ENCODE assay signal across 28 mouse cellular contexts in genomic region chr8:122362271-122362670, GRCm38 (mm10). TPM values are rescaled to one million over a fixed set of nuclear protein-coding genes. Genes with fewer than 3 reads are reported as not detected.
A peak's percentile ranks its signal among the peaks of the same experiment; 100 is the strongest.
DNase-seq lines count a peak whose midpoint lies in the region; ATAC-seq lines count a peak whose summit lies in the region.
"Had no signal": no experiment of that assay in that cellular context is flagged by ENCODE, and none has a peak within 500 bp of the region (broad histone marks: within the 10 kb centered on the region; RNA-seq: fewer than 3 reads in every experiment).

No protein-coding gene starts in this region.

- WGBS in embryonic facial prominence, embryonic 12.5 days, result 32% methylated on average over 5 of the region's 5 CpGs
- 48% methylated on average over 5 of the region's 5 CpGs for WGBS in embryonic facial prominence, embryonic 10.5 days
- WGBS in midbrain, embryonic 11.5 days, result 63% methylated on average over 5 of the region's 5 CpGs
- 59% methylated on average over 5 of the region's 5 CpGs for WGBS in midbrain, embryonic 10.5 days
- WGBS in embryonic facial prominence, embryonic 15.5 days, result 23% methylated on average over 5 of the region's 5 CpGs
- WGBS in hindbrain, embryonic 10.5 days, result 51% methylated on average over 5 of the region's 5 CpGs

- H3K9ac ChIP-seq in embryonic facial prominence, embryonic 12.5 days, result peak overlapping the region; percentile 2; the same call in 1 of the 2 replicates
- no peak overlapping the region for H3K9ac ChIP-seq in midbrain, embryonic 11.5 days (ENCODE audit: low read length)
- no peak overlapping the region for H3K9ac ChIP-seq in embryonic facial prominence, embryonic 15.5 days
- H3K9ac ChIP-seq: forebrain, postnatal 0 days; hindbrain, embryonic 12.5 days; liver, postnatal 0 days; neural tube, embryonic 12.5 days had no signal

- H3K27ac ChIP-seq in embryonic facial prominence, embryonic 12.5 days, result 0 out of 2 replicates have a peak overlapping the region, but pooled peaks have one; percentile 25
- no peak overlapping the region for H3K27ac ChIP-seq in embryonic facial prominence, embryonic 10.5 days (replicated peaks)
- H3K27ac ChIP-seq in midbrain, embryonic 11.5 days (ENCODE audit: low read depth, low read length), result no peak overlapping the region
- H3K27ac ChIP-seq in midbrain, embryonic 10.5 days (replicated peaks), result no peak overlapping the region
- H3K27ac ChIP-seq in embryonic facial prominence, embryonic 15.5 days (replicated peaks), result no peak overlapping the region
- H3K27ac ChIP-seq in hindbrain, embryonic 10.5 days, result no peak overlapping the region
- H3K27ac ChIP-seq: gastrocnemius, adult 2 months; hindbrain, embryonic 12.5 days; neural tube, embryonic 12.5 days had no signal

- H3K9me3 ChIP-seq in embryonic facial prominence, embryonic 12.5 days, result no peaks in the 10 kb centered on the region
- H3K9me3 ChIP-seq in embryonic facial prominence, embryonic 10.5 days, result no peaks in the 10 kb centered on the region
- no peaks in the 10 kb centered on the region for H3K9me3 ChIP-seq in midbrain, embryonic 11.5 days (ENCODE audit: control insufficient read depth, low read length)
- no peaks in the 10 kb centered on the region for H3K9me3 ChIP-seq in midbrain, embryonic 10.5 days (replicated peaks)
- H3K9me3 ChIP-seq in embryonic facial prominence, embryonic 15.5 days (replicated peaks), result no peaks in the 10 kb centered on the region
- no peaks in the 10 kb centered on the region for H3K9me3 ChIP-seq in hindbrain, embryonic 10.5 days
- H3K9me3 ChIP-seq: hindbrain, embryonic 12.5 days; neural tube, embryonic 12.5 days had no signal

- no peaks in the 10 kb centered on the region for H3K36me3 ChIP-seq in embryonic facial prominence, embryonic 12.5 days
- H3K36me3 ChIP-seq in embryonic facial prominence, embryonic 10.5 days (replicated peaks), result no peaks in the 10 kb centered on the region
- no peaks in the 10 kb centered on the region for H3K36me3 ChIP-seq in midbrain, embryonic 11.5 days (ENCODE audit: control insufficient read depth, insufficient read depth, low read length)
- no peaks in the 10 kb centered on the region for H3K36me3 ChIP-seq in midbrain, embryonic 10.5 days
- no peaks in the 10 kb centered on the region for H3K36me3 ChIP-seq in embryonic facial prominence, embryonic 15.5 days
- H3K36me3 ChIP-seq in hindbrain, embryonic 10.5 days, result no peaks in the 10 kb centered on the region
- H3K36me3 ChIP-seq: hindbrain, embryonic 12.5 days; neural tube, embryonic 12.5 days had no signal

- 0 out of 2 replicates have a peak, but pooled peaks have one; percentile 29 for ATAC-seq in embryonic facial prominence, embryonic 12.5 days (ENCODE audit: insufficient number of reproducible peaks, insufficient read depth, low FRiP score, low TSS enrichment)
- no peak for ATAC-seq in midbrain, embryonic 11.5 days (ENCODE audit: low FRiP score)
- ATAC-seq in embryonic facial prominence, embryonic 15.5 days (ENCODE audit: insufficient number of reproducible peaks, low FRiP score, low TSS enrichment, low read depth), result peak; percentile 61
- ATAC-seq: liver, postnatal 0 days; lung, postnatal 0 days had no signal

- peaks cover 11% of the 10 kb centered on the region; the same call in 1 of the 2 replicates for H3K4me1 ChIP-seq in embryonic facial prominence, embryonic 12.5 days
- peaks cover 11% of the 10 kb centered on the region for H3K4me1 ChIP-seq in embryonic facial prominence, embryonic 10.5 days
- no peaks in the 10 kb centered on the region for H3K4me1 ChIP-seq in midbrain, embryonic 11.5 days (ENCODE audit: control insufficient read depth, insufficient read depth, low read length)
- H3K4me1 ChIP-seq in midbrain, embryonic 10.5 days, result no peaks in the 10 kb centered on the region
- H3K4me1 ChIP-seq in embryonic facial prominence, embryonic 15.5 days, result peaks cover 18% of the 10 kb centered on the region
- no peaks in the 10 kb centered on the region for H3K4me1 ChIP-seq in hindbrain, embryonic 10.5 days (replicated peaks)
- H3K4me1 ChIP-seq: hindbrain, embryonic 12.5 days; neural tube, embryonic 12.5 days had no signal

- H3K27me3 ChIP-seq in embryonic facial prominence, embryonic 12.5 days, result peaks cover 7% of the 10 kb centered on the region
- H3K27me3 ChIP-seq in embryonic facial prominence, embryonic 10.5 days (replicated peaks; ENCODE audit: low read depth, poor library complexity, severe bottlenecking), result peaks cover 39% of the 10 kb centered on the region
- H3K27me3 ChIP-seq in midbrain, embryonic 11.5 days (ENCODE audit: control insufficient read depth, insufficient read depth, low read length), result no peaks in the 10 kb centered on the region
- peaks cover 17% of the 10 kb centered on the region for H3K27me3 ChIP-seq in midbrain, embryonic 10.5 days (ENCODE audit: low read depth, poor library complexity, severe bottlenecking)
- H3K27me3 ChIP-seq in embryonic facial prominence, embryonic 15.5 days, result no peaks in the 10 kb centered on the region; the same call in none of the 2 replicates
- peaks cover 32% of the 10 kb centered on the region for H3K27me3 ChIP-seq in hindbrain, embryonic 10.5 days (ENCODE audit: insufficient read depth, poor library complexity, severe bottlenecking)
- H3K27me3 ChIP-seq: neural tube, embryonic 12.5 days had no signal

- H3K4me2 ChIP-seq in embryonic facial prominence, embryonic 12.5 days (replicated peaks), result no peak overlapping the region
- H3K4me2 ChIP-seq in midbrain, embryonic 11.5 days, result no peak overlapping the region
- H3K4me2 ChIP-seq in embryonic facial prominence, embryonic 15.5 days (replicated peaks), result no peak overlapping the region
- H3K4me2 ChIP-seq: heart, embryonic 11.5 days; hindbrain, embryonic 12.5 days; liver, embryonic 11.5 days; neural tube, embryonic 12.5 days had no signal

- H3K4me3 ChIP-seq in embryonic facial prominence, embryonic 12.5 days, result 0 out of 2 replicates have a peak overlapping the region, but pooled peaks have one; percentile 0
- H3K4me3 ChIP-seq in embryonic facial prominence, embryonic 10.5 days, result no peak overlapping the region
- H3K4me3 ChIP-seq in midbrain, embryonic 11.5 days (ENCODE audit: low read depth, low read length), result no peak overlapping the region
- no peak overlapping the region for H3K4me3 ChIP-seq in midbrain, embryonic 10.5 days
- no peak overlapping the region for H3K4me3 ChIP-seq in embryonic facial prominence, embryonic 15.5 days (replicated peaks)
- no peak overlapping the region for H3K4me3 ChIP-seq in hindbrain, embryonic 10.5 days
- H3K4me3 ChIP-seq: gastrocnemius, adult 2 months; hindbrain, embryonic 12.5 days; neural tube, embryonic 12.5 days had no signal

- DNase-seq in embryonic facial prominence, embryonic 10.5 days (ENCODE audit: low spot score), result no peak
- peak; percentile 47 for DNase-seq in midbrain, embryonic 11.5 days (ENCODE audit: low spot score, missing footprints)
- DNase-seq in midbrain, embryonic 10.5 days (ENCODE audit: low spot score), result no peak
- DNase-seq in mesoderm, embryonic 11.5 days (ENCODE audit: low read depth, low spot score), result peak; percentile 39
- DNase-seq in T-cell, adult 2 months (ENCODE audit: low spot score), result no peak
- no peak for DNase-seq in hindbrain, embryonic 10.5 days (ENCODE audit: low spot score)
- DNase-seq: cerebellum, adult 11-12 months; cerebellum, postnatal 10 days; forebrain, postnatal 0 days; gastrocnemius, adult 2 months; heart, postnatal 10 days; kidney, adult 8-10 months; kidney, postnatal 10 days; liver, postnatal 0 days; midbrain, embryonic 14.5 days; retina, postnatal 1 day; right cerebral cortex, postnatal 25 days; spleen, adult 18-20 months; thymus, postnatal 25 days had no signal

RNA-seq across cellular contexts. Expression of gene Trhr2, which starts 1.7 kb away (rescaled TPM):
- 0.32 and 0.39 TPM in 2 replicates for polyA plus RNA-seq in embryonic facial prominence, embryonic 12.5 days (2016; fragmentation: Nextera tagmentation; extraction: Ambion mirVana)
- not detected in 2 replicates for polyA plus RNA-seq in embryonic facial prominence, embryonic 10.5 days (2016; fragmentation: Nextera tagmentation; extraction: Ambion mirVana)
- not detected in 2 replicates for polyA plus RNA-seq in midbrain, embryonic 11.5 days (2014; fragmentation: Nextera tagmentation; extraction: Ambion mirVana)
- not detected in 2 replicates for polyA plus RNA-seq in midbrain, embryonic 10.5 days (2016; fragmentation: Nextera tagmentation; extraction: Ambion mirVana)
- polyA plus RNA-seq in embryonic facial prominence, embryonic 15.5 days (2015; fragmentation: Nextera tagmentation; extraction: Ambion mirVana), result 0.12 and 0.20 TPM in 2 replicates
- polyA plus RNA-seq in hindbrain, embryonic 10.5 days (2016; fragmentation: Nextera tagmentation; extraction: Ambion mirVana), result not detected in 2 replicates
- polyA plus RNA-seq: forebrain, embryonic 11.5 days; gonadal fat pad, adult 2 months; heart, embryonic 11.5 days; hindbrain, embryonic 12.5 days; liver, embryonic 11.5 days; liver, postnatal 0 days; lung, postnatal 0 days; midbrain, embryonic 14.5 days; neural tube, embryonic 12.5 days had no signal

RNA-seq across cellular contexts. Expression of gene Zc3h18, which starts 14.1 kb away (rescaled TPM):
- 66.1 and 67.9 TPM in 2 replicates for polyA plus RNA-seq in embryonic facial prominence, embryonic 12.5 days (2016; fragmentation: Nextera tagmentation; extraction: Ambion mirVana)
- 81.8 and 82.5 TPM in 2 replicates for polyA plus RNA-seq in embryonic facial prominence, embryonic 10.5 days (2016; fragmentation: Nextera tagmentation; extraction: Ambion mirVana)
- polyA plus RNA-seq in midbrain, embryonic 11.5 days (2014; fragmentation: Nextera tagmentation; extraction: Ambion mirVana), result 42.0 and 43.7 TPM in 2 replicates
- 75.7 and 79.4 TPM in 2 replicates for polyA plus RNA-seq in midbrain, embryonic 10.5 days (2016; fragmentation: Nextera tagmentation; extraction: Ambion mirVana)
- polyA plus RNA-seq in embryonic facial prominence, embryonic 15.5 days (2015; fragmentation: Nextera tagmentation; extraction: Ambion mirVana), result 48.2 and 49.7 TPM in 2 replicates
- 67.6 and 75.0 TPM in 2 replicates for polyA plus RNA-seq in hindbrain, embryonic 10.5 days (2016; fragmentation: Nextera tagmentation; extraction: Ambion mirVana)

RNA-seq across cellular contexts. Expression of gene Il17c, which starts 59.5 kb away (rescaled TPM):
- polyA plus RNA-seq in embryonic facial prominence, embryonic 12.5 days (2016; fragmentation: Nextera tagmentation; extraction: Ambion mirVana), result 0.45 TPM in 1 of 2 replicates, not detected in the other
- polyA plus RNA-seq in embryonic facial prominence, embryonic 10.5 days (2016; fragmentation: Nextera tagmentation; extraction: Ambion mirVana), result 0.29 TPM in 1 of 2 replicates, not detected in the other
- polyA plus RNA-seq in midbrain, embryonic 11.5 days (2014; fragmentation: Nextera tagmentation; extraction: Ambion mirVana), result not detected in 2 replicates
- polyA plus RNA-seq in midbrain, embryonic 10.5 days (2016; fragmentation: Nextera tagmentation; extraction: Ambion mirVana), result not detected in 2 replicates
- 0.41 TPM in 1 of 2 replicates, not detected in the other for polyA plus RNA-seq in embryonic facial prominence, embryonic 15.5 days (2015; fragmentation: Nextera tagmentation; extraction: Ambion mirVana)
- not detected in 2 replicates for polyA plus RNA-seq in hindbrain, embryonic 10.5 days (2016; fragmentation: Nextera tagmentation; extraction: Ambion mirVana)
- polyA plus RNA-seq: forebrain, embryonic 11.5 days; forebrain, postnatal 0 days; heart, embryonic 11.5 days; hindbrain, embryonic 12.5 days; liver, embryonic 11.5 days; liver, postnatal 0 days; lung, postnatal 0 days; midbrain, embryonic 14.5 days; neural tube, embryonic 12.5 days had no signal

Comparison
In these comparisons a context has a peak if more than half of its experiments do, and no peak if none do; other contexts are left out.
1. DNase-seq: peak in midbrain, embryonic 11.5 days (single experiment) and mesoderm, embryonic 11.5 days (single experiment); none in embryonic facial prominence, embryonic 10.5 days (single experiment), midbrain, embryonic 10.5 days (single experiment), T-cell, adult 2 months (single experiment) and hindbrain, embryonic 10.5 days (single experiment).